Mouse (Mus musculus): ENCODE measurements at regions not wholly inside any gene's neighbourhood (a gene's known extent, or its start where the extent isn't known, plus 50 kb on each side); places are given as distances from the start of the nearest gene placed in this dataset.

- DNase-seq (ENCODE audit: low read depth, low spot score), result no peak
Observed at GRCm38 (mm10) chr2:160583506-160583905, 62.2 kb upstream of the Top1 start.

- DNase-seq (ENCODE audit: low read depth, low spot score), result no peak
Observed at GRCm38 (mm10) chr2:160584568-160584967, 61.1 kb upstream of the Top1 start.

GRCm38 (mm10) chr2:160587015-160587835 lies 58.5 kb upstream of the Top1 start:
- no peak for DNase-seq (ENCODE audit: low read depth, low spot score)

- DNase-seq (ENCODE audit: low read depth, low spot score), result no peak
Observed at GRCm38 (mm10) chr2:160588401-160588800, 57.3 kb upstream of the Top1 start.

- no peak for DNase-seq (ENCODE audit: low read depth, low spot score)
Observed at GRCm38 (mm10) chr2:160590209-160590910, 55.3 kb upstream of the Top1 start.

- DNase-seq (ENCODE audit: low read depth, low spot score), result no peak
Observed at GRCm38 (mm10) chr2:160591446-160592180, 54.1 kb upstream of the Top1 start.

GRCm38 (mm10) chr2:160593035-160593434 lies 52.7 kb upstream of the Top1 start:
- no peak for DNase-seq (ENCODE audit: low read depth, low spot score)

Data from brain, embryonic 18.5 days (tissue).